Mouse (Mus musculus): ENCODE data around the gene Mthfd1.

GRCm38 (mm10) chr12:76235253-76235652 lies 19.8 kb upstream of the Mthfd1 start:
- TF ChIP-seq ZKSCAN1 (IDR thresholded peaks at IDR 0.05; ENCODE audit: borderline replicate concordance, low read depth, low read length) (no peak), CTCF (conservative IDR thresholded peaks at IDR 0.05 in 1 of 2, IDR thresholded peaks at IDR 0.05 in 1 of 2; ENCODE audit: low read depth in 2 of 2, low read length in 2 of 2) (no peak), EP300 (IDR thresholded peaks at IDR 0.05; ENCODE audit: low read length) (no peak), POLR2A (IDR thresholded peaks at IDR 0.05; ENCODE audit: low read depth, low read length) (no peak), USF1 (IDR thresholded peaks at IDR 0.05; ENCODE audit: low read depth, low read length) (no peak), MYC (IDR thresholded peaks at IDR 0.05; ENCODE audit: low read depth, low read length) (no peak), CHD2 (IDR thresholded peaks at IDR 0.05; ENCODE audit: low read length) (no peak), SMC3 (IDR thresholded peaks at IDR 0.05; ENCODE audit: low read depth, low read length) (no peak), ELF1 (IDR thresholded peaks at IDR 0.05; ENCODE audit: low read depth, low read length) (no peak), MAZ (IDR thresholded peaks at IDR 0.05; ENCODE audit: low read depth, low read length) (no peak), TCF12 (IDR thresholded peaks at IDR 0.05; ENCODE audit: low read depth, low read length) (no peak)

All from CH12.LX (cell line).